Mouse (Mus musculus) heart, postnatal 14 days (tissue): Measurements from ENCODE around the gene Cdon. TPM values are rescaled to one million over a fixed set of nuclear protein-coding genes. Genes with fewer than 3 reads are reported as not detected.

Experiments
- DNase-seq, 2 experiments: peaks; one replicate each; pipeline ENCODE4 v3.0.0; 2021 to 2022
- intact Hi-C: fragments of 180-260 bp; cut with DNase I; formaldehyde crosslinking; loops from one replicate; pipeline ENCODE4 v1.15.1; 2025
- long read RNA-seq, 2 experiments: library from polyadenylated mRNA; stranded (forward); transcript quantifications; one replicate each; pipeline ENCODE4 v2.0.0; 2021
- total RNA-seq, 2 experiments: library from RNA; stranded (reverse); gene quantifications; 2 replicates each; pipeline ENCODE4 v1.2.3; 2021

Cdon gene
- total RNA-seq: 10 to 100 TPM; 16.9 to 18.6 TPM
- long read RNA-seq, experiment 1, partial matches to known transcripts: 0 of 1 reads
- long read RNA-seq, experiment 1, other reads (novel, unspliced or antisense): 1 of 1 reads
- long read RNA-seq, experiment 2, partial matches to known transcripts: 0 of 1 reads
- long read RNA-seq, experiment 2, other reads (novel, unspliced or antisense): 1 of 1 reads

GRCm38 (mm10) chr9:35420805-35421719, at the start of gene Cdon:
Cdon (plus strand) TSS chr9:35421128.
- intact Hi-C loops: loop anchor here (2.0 to 5.0 kb wide), 2 partner anchors 104 to 139 kb away; no protein-coding TSS in a partner anchor
- peak; percentile 94 to 98 for DNase-seq

- intact Hi-C loops: no loop called here
- DNase-seq: no peak
These were observed 48.4 kb upstream of the Cdon start for GRCm38 (mm10) chr9:35372324-35373101.

GRCm38 (mm10) chr9:35377916-35378315, 43.0 kb upstream of the Cdon start:
- no peak for DNase-seq
- intact Hi-C loops: no loop called here

GRCm38 (mm10) chr9:35378991-35379390, 41.9 kb upstream of the Cdon start:
- intact Hi-C loops: no loop called here
- DNase-seq: no peak

GRCm38 (mm10) chr9:35399896-35400295, 21.0 kb upstream of the Cdon start:
- intact Hi-C loops: no loop called here
- no peak for DNase-seq

- no peak for DNase-seq
- intact Hi-C loops: no loop called here
These were observed 20.5 kb upstream of the Cdon start for GRCm38 (mm10) chr9:35400398-35400797.

- DNase-seq: no peak
- intact Hi-C loops: no loop called here
These were observed 20.1 kb upstream of the Cdon start for GRCm38 (mm10) chr9:35400831-35401230.

GRCm38 (mm10) chr9:35402584-35402991, 18.3 kb upstream of the Cdon start:
- DNase-seq: no peak
- intact Hi-C loops: no loop called here

- no peak for DNase-seq
- intact Hi-C loops: no loop called here
These were observed 17.4 kb upstream of the Cdon start for GRCm38 (mm10) chr9:35403490-35403889.

GRCm38 (mm10) chr9:35405038-35405905, 15.7 kb upstream of the Cdon start:
- intact Hi-C loops: no loop called here

GRCm38 (mm10) chr9:35411225-35411965, 9.5 kb upstream of the Cdon start:
- DNase-seq: no peak
- intact Hi-C loops: no loop called here

More at GRCm38 (mm10) chr9:35405038-35405905, 15.7 kb upstream of the Cdon start:
- DNase-seq: no peak

GRCm38 (mm10) chr9:35411975-35412374, 9.0 kb upstream of the Cdon start:
- DNase-seq: no peak
- intact Hi-C loops: no loop called here

- intact Hi-C loops: loop anchor here (2.0 to 5.0 kb wide), 2 partner anchors 103 to 139 kb away; no protein-coding TSS in a partner anchor
These were observed 855 bp downstream of the Cdon start for GRCm38 (mm10) chr9:35421730-35422235.

GRCm38 (mm10) chr9:35422405-35422941, 1.5 kb downstream of the Cdon start:
- no peak for DNase-seq

More at GRCm38 (mm10) chr9:35421730-35422235, 855 bp downstream of the Cdon start:
- DNase-seq: no peak

GRCm38 (mm10) chr9:35423265-35423664, 2.3 kb downstream of the Cdon start:
- no peak for DNase-seq
- intact Hi-C loops: loop anchor here (5.0 kb wide), 1 partner anchor 141 kb away; no protein-coding TSS in a partner anchor

More at GRCm38 (mm10) chr9:35422405-35422941, 1.5 kb downstream of the Cdon start:
- intact Hi-C loops: loop anchor here (5.0 kb wide), 1 partner anchor 140 kb away; no protein-coding TSS in a partner anchor

- intact Hi-C loops: loop anchor here (5.0 kb wide), 1 partner anchor 142 kb away; no protein-coding TSS in a partner anchor
These were observed 3.7 kb downstream of the Cdon start for GRCm38 (mm10) chr9:35424671-35425070.

GRCm38 (mm10) chr9:35430476-35430875, 9.5 kb downstream of the Cdon start:
- intact Hi-C loops: no loop called here
- DNase-seq: no peak

More at GRCm38 (mm10) chr9:35424671-35425070, 3.7 kb downstream of the Cdon start:
- DNase-seq: peak in 1 of 2 experiments; percentile 16

GRCm38 (mm10) chr9:35431396-35431795, 10.5 kb downstream of the Cdon start:
- DNase-seq: no peak
- intact Hi-C loops: no loop called here
